Mouse (Mus musculus) embryo, embryonic 11.5 days (tissue): ENCODE data around the gene Abtb2.

Experiments
- DNase-seq: peaks from one replicate; pipeline ENCODE4 v3.0.0-alpha.2; 2012; ENCODE audit warnings: low read depth, low spot score

The Abtb2 gene

DNA sequence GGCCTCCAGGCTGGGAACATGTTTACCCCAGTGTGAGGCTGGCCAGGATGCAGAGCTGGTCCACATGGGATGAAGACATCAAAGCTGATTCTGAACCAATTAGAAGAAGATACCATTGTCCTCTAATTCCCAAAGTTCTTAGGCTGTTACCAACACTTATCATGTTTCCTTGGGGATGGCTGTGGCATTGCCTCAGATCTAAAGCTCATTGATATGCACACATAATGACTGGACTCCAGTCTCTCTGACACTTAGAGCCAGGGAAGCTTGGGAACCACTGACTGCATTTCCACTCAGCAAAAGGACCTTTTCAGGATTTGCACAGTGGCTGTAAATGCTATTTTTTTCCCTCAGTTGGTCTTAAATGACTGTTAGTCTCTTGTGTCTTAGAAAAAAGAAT lies 52.3 kb downstream of the Abtb2 start:
- DNase-seq = no peak

DNA sequence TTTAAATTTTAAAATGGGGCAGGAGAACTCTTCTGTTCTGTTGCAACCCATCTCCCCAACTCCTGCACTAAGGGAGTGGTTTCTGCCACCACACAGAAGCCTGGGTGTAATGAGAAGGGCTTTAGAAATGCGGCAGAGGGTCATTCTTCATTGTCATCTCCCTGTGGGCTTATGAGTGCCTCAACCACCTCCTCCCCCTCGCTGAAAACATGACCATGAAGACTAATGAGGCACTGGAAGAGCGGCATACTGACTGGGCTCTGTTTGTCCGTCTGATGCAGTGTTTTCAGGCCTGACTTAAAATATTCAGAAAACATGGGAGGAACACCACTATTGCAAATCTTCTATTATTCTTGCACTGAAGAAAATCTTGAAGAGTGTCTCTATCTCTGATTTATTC lies 56.8 kb downstream of the Abtb2 start:
- DNase-seq = no peak

DNA sequence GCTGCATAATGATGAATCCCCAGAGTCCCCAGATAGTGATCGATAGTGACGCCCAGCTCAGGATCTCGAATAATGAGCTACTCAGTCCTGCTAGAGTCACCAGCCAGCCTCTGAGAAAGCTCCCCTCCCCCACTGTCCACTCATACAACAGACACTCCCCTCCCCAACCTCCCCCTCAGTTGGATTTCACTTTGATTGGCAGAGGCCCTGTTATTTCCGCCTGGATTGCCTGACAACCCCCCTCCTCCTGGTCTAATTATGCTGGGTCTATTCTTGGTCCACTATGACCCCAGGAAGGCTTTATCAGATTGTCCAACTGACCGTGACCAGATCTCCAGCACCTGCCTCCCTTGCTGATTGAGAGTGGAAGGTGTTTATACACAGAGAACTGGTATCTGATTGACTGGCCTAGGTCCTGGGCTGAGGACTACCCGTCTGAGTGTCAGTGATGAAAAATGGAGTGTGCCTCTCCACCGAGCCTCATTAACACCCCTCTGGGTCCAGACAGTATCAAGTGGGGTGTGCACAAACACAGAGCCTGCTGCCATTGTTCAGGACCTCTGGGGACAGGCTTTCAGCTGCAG lies 59.3 kb downstream of the Abtb2 start:
- DNase-seq = no peak

DNA sequence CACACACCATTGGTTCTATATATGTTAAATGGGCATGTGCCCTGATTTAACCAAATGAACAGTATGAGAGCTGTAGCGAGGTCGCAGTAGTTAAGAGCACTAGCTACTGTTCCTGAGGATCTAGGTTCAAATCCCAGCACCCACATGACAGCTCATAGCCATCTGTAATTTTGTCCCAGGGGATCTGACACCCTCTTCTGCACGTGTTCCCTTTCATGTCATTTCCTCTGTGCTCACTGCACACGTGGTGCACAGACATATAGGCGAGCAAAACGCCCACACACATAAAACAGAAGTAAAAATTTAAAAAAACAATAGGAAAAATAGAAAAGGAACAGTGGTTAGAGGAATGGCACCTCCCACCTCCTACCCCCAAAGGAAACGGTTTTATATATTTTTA lies 61.0 kb downstream of the Abtb2 start:
- no peak for DNase-seq

DNA sequence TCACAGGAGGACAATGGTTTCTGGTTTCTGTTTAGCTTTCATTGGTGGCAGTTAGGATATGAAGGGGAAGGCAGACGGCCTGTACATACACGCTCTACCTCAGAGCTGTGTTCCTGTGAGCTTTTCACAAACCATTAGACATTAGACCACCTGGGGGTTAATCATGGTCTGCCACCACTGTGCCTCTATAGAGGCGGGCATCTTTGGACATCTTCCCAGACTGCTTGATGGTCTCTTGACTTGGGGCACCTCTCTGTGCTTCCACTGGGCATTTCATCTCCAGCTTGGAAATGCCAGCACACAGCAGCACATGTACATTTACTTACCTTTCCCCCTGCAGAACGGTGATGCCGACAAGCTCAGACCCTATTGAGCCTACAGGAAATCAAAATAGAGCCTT lies 63.8 kb downstream of the Abtb2 start:
- DNase-seq = no peak

DNA sequence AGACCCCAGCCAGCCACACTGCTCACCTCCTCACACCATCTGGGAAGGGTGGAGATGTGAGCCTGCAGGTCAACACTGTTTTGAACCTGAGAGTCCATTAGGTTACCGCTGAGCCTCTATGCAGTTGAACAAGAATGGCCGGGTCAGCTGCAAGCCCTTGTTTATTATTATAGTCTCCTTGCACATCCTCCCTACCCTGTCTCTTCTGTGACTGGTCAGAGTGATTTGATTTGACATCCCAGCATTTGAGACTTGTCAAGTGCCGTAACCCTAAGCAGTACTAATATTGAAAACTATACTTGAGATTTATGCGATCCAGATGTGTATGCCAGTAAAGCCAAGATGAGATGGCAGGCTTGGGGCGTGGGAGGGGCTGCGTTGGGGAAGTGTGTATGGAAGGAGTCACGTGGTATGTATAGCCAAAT lies 65.2 kb downstream of the Abtb2 start:
- no peak for DNase-seq

DNA sequence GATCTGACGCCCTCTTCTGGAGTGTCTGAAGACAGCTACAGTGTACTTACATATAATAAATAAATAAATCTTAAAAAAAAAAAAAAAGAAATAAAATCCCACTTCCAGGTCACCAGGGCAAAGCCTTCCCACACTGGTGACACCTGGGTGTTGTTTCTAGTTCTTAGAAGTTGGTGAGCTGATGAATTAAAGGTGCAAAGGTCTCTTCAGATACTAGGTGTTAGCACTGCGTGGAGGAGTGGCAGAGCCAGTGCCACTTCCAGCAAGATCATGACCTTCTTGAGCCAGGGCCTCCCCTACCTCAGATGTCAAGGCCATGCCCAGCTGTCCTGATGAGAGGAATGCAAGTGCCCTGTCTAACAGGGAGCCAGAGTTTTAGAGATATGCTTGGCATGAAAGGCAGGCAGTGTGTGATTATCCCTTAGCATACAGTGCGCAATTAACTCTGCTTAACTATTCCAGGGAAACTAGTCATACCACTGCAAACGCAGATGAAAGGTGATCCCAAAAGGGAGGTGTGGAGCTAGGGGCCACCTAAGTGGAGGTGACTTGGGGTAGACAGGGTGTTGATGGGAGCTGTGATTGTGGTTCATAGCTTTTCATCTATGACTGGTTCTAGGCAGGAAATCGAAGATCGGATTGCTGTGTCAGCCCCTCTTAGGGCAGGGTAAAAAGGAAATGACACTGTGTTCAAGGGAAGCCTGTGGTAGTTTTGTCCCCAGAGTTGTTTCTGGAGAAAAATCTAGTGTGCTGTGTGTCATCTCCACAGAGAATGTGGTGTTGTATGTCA lies 66.2 kb downstream of the Abtb2 start:
- no peak for DNase-seq

DNA sequence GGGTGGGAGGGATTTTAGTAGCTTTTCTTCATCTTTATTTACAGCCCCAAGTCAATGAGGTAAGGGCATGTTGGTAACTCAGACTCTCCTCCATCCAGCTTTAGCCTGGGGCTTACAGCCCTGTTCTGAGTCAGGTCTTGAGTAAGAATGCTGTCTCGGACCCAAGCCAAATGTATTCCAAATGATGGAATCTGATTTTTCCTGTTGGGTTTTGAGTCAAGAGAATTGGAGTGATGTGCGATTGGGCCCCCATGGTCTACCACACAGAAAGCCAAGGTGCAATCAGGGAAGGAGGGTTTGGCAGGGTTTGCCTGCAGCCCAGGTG lies 66.8 kb downstream of the Abtb2 start:
- no peak for DNase-seq

DNA sequence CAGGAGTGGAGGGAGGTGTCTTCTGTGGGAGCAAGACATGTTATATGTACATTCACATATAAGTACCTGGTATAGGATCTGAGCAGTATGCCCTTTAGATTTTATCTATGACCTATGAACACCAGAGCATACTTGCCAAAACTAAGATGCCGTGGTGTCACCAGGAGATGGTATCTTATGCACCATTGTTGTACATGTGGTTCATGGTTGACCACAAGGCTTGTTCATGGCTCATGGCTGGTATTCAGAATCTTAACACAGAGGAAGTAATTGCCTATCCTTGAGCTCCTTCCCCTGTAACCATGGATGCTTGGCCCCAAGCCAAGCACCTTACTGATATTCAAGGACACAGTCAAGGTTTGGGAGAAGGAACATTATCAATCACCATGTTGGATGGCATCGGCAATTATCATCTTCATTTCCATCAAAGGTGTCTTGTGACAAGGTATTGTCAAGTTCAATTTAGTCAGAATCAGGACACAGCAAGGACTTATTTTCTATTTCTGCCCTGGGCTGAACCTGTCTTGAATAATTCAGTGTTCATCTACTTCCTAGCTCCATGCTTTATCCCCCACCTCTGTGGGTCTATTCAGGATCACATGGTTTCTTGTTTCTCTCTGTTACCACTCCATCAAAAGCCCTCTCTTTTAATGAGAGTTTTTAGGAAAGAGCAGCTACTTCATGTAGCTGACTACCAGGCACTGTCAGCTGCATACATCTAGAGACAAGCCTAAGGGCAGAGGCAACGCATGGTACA lies 69.8 kb downstream of the Abtb2 start:
- no peak for DNase-seq

DNA sequence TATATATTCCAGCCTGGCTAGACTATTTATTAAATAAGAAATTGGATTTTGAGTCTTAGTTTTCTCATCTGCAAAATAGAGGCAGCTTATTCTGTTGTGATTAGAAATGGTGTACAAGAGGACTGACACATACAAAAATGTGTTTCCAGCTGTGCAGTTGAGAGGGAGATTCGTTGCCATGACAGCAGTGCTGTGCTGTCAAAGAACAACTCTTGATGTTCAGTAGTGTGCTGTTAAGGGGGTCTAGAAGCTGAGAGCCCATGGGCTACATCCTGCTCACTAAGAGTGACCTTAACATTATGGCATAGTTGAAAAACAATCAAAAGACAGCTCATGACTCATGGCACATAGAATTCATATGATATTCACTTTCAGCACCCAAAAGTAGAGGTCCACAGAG lies 71.3 kb downstream of the Abtb2 start:
- DNase-seq = no peak

DNA sequence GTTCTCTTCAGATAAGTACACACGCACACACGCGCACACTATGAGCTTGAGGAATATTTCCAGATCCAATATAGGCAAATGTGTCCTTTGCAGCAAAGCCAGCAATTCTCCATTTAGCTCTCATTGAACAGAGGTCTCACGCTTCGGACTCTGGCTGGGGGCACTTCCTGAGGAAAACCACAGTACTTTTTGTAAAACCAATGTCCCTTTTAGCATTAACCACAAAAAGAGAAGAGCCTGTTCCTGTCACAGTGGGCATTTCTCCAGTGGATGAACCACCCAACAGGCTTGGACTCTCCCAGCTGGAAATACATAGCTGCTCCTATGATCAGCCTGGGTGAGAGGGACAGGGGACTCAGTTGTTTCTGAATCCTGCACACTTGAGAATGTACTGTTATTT lies 71.8 kb downstream of the Abtb2 start:
- DNase-seq = no peak

DNA sequence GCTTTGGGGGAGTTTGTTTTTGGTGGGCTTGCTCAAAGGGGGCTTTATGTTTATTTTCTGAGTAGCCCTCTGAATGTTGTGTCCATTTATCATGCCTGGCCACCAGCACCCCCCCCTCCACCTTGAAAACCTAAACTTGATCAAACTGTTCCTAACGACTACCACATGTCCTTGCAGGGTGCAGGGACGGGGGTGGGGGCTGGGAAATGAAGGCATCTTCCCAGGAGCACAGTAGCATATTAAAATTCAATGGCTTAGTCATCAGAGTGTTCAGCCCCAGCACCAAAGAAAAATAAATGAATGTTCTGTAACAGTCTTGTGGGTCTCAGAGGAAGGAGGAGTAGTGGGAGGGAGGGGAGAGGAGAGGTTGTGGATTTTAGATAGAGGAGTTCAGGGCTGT lies 73.6 kb downstream of the Abtb2 start:
- DNase-seq = no peak

DNA sequence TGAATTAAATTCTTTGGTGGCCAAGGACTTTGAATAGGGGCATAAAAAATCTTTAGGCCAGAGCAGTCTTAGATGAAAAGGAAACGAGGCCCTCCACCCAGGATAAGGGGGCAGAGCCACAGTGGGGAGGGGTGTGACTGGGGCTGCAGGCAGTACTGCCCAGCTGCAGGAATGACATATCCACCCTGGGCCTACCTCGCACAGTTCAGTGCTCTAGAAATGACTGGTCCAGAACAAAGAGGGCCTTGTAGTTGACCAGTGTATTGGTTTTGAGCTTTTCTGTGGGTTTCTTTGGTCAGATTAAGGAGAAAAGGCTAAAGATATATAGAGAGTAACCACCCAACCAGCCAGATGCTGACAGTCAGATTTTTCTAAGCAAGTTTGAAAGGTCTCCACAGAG lies 74.8 kb downstream of the Abtb2 start:
- DNase-seq = no peak

DNA sequence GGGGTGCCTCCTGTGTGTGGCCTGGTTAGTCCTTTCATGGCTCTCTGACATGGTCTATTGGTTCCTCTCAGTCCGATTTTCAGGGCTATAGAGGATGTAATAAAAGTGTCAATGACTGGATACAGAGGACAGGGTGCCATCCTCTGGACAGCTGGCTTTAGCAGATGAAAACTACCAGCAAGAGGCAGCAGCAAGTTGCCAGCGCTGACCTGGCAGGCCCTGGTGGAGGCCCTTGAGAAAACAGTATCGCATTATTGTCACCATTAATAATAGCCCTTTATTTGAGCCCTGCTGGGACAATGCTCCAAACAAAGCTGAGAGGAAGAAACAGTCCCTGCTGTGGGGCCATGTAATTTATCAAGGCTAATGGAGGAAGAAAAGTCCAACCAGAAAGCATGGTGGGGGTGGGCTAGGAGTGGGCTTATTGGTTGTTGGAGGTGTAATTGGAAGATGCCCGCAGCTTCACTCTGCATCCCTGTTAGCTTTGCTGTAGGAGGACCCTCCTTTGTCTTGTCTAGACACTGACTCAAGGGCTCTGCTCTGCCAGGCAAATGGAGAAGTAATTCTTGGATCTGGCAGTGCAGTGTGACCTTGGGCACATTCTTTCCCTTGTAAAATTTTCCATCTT lies 77.6 kb downstream of the Abtb2 start:
- no peak for DNase-seq

DNA sequence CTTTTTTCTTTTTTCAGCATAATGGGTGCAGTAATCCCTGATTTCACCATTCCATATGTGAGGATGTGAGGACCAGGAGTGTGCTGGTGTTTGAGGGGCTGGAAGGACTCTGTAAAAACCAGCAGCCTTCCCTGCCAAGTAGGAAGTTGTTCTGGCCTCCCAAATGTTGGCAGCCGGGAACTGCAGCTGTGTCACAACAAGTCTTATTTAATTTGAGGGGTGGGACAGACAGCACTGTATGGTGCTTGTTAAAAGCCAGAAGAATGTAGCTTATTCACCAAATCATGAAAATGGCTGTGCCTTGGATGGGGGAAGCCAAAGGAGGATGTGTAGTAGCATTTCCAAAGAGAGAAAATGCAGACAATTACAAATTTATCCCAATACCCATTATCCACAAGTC lies 78.3 kb downstream of the Abtb2 start:
- DNase-seq = no peak

DNA sequence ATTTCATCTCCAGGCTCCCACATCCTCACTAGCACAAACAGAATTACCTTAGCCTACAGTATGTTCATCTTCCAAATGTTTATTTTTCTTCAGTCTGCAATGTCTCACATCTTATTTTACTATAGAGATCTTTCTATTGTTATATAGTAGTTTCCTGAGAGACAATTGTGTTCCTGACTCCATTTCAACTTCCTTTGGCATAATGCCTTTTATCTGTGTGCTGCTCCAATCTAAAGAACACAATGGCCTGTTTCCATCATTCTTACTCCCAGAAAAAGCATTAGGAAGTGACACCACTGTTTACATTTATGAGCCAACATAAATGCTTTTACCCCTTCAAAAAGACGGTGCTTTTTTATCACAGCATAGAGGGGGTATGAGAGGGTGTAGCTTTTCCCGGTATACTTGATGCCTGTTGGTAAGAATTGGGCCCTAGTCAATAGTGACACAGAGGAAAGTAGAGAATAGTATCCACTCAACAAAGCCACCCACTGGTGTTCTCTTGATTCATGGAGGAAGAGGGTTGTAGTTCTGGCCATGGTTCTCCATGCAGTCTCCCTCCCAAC lies 84.3 kb downstream of the Abtb2 start:
- no peak for DNase-seq

DNA sequence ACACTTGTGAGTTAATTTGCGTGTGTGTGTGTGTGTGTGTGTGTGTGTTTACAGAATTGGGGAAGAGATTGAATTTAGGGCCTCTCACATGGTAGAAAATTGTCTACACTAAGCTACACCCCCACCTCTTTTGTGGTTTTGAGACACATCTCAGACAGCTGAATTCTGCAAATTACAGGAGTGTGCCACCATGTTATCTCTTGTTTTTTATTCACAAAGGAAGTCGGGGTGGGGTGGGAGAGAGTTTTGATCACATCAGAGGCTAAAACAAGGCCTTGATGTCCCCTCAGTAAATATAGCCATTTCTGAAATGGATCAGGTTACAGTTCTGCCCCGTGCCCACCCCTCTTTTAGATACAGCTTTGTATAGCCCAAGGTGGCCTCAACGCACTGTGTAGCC lies 86.0 kb downstream of the Abtb2 start:
- DNase-seq = no peak

DNA sequence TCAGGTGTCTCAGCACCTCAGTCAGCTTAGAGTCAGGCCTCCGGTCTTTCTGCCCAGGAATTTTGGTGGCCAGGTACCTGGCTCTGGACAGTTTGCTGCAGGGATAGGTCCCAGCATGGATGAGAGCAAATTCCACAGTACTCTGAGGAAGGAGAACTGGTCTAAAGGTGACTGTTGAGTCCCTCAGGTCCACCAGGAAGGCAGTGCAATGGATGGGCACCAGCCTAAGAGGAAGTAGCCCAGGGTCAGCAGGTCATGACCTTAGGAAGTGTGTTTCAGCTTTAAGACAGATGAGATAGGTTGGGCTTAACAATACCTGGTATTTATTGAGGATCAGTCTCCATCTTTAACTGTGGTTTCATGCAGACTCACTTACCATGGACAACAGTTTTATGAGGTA lies 88.9 kb downstream of the Abtb2 start:
- no peak for DNase-seq

DNA sequence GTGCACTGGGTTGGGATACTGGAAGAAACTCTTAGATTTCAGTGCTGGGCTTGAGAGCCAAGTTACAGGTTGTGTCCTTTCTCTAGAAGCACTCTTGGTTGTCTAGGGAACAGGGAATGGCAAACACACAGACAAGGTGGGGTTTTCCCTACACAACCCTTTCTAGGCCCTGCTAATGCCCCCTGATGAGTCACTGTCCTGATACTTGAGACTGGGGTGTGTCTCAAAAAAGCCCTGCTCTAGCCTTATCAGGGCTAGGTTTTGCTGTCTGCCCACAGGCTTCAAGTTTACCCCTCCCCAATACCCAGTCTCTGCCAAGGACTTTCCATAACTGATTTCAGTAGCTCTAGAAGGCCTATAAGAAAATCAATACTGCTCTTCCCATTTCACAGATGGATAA lies 89.9 kb downstream of the Abtb2 start:
- DNase-seq = no peak

DNA sequence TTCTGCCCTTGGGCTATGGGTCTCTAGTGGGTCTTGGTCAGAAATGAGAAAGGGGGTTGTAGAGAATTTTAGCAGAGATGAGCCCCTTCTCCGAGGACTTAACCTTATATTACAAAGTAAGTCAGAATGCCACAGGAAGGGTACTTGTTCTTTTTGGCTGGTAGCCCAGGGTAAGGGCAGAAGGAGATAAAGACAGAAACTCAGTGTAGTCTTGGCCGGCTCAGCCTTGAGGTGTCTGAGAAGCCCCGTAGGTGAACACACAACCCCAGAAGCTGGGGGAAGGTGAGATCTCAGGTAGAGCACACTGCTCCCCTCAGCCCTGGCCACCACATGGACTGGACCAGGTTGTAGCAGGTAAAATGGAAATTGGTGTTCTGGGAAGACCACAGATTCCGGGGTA lies 93.1 kb downstream of the Abtb2 start:
- DNase-seq = no peak

DNA sequence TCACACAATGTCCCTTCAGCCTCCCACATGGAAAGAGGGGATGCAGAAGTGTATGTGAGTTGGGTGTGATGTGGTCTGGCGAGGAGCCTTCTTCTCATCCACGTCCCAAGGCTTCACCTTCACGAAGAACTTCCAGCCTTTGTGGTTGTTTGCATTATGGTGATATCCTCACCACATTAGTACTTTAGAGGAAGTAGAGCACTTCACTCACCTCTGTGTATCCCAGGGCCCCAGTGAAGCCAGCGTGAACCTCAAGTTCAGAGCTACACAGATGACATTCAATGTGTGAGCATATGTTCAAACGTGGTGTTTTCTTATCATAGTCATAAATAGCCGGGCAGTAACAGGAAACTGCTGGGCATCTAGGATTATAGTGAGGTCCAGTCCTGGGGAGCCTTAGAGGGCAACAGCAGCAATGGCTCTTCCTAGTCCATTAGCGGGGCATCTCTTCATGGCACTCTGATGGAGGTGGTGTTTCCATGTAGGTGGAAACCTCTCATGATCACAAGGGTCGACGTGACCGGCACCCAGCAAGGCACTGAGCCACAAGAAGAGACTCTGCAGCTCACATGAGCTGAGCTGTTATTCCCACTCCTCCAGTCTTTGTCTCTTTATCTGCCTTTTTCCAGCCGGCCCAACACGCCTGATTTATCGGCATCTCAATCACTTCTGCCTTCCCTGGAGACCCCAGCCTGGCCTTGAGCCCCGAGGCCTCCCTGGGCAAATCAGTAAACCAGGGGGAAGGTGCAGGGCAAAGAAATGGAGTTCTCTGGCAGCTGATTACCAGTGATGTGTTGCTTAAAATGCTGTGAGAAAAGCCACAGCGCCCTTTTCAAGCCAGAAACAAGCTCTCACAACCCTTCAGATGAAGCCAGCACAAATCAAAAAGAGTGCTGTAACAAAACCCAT lies 93.8 kb downstream of the Abtb2 start:
- DNase-seq = no peak
